Comparison of ENCODE assay signal across 20 mouse cellular contexts in the genomic region with DNA sequence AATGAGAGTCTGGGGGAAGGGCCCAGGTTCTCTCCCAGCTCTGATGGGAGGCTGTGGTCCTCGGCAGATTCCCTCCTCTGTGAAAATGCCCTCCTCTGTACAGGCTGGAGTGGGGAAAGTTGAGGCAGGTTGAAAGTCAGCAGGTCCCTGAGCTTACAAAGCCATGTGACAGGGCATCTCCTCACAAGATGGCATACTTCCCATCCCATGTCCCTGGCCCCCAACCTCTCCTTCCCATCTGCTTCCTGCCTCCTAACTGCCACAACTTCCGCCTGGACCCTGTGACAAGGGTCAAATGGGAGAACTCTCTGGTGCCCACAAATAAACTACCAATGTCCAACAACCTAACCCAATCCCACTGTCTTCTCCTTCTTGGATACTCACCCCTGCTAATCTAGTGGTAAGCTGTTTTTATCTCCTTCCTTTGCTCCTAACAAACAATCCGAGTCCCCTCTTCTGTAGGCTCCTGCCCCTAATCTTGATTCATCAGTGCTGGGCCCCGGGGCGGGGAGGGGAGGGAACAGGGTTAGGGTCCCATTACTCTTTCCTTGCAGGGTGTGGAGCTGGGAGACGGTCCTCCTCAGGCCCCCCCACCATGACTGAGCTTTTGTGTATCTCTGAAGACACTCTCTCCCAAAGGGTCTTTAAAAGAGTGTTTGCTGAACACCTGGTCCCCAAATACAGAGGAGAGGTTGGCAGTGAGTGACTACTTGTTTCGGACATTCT. TPM values are rescaled to one million over a fixed set of nuclear protein-coding genes. Genes with fewer than 3 reads are reported as not detected.
DNase-seq lines count a peak whose midpoint lies in the region; ATAC-seq and TF ChIP-seq lines count a peak whose summit lies in the region.
"Had no signal": no experiment of that assay in that cellular context is flagged by ENCODE, and none has a peak within 500 bp of the region (broad histone marks: within the 10 kb centered on the region; RNA-seq: fewer than 3 reads in every experiment).

No protein-coding gene starts in this region.

- no peak for TF ChIP-seq POLR2A in cerebellum, adult 2 months (IDR thresholded peaks at IDR 0.05; ENCODE audit: borderline replicate concordance, insufficient read depth, low read length)

- no peak for TF ChIP-seq CTCF in cerebellum, adult 2 months (IDR thresholded peaks at IDR 0.05; ENCODE audit: borderline replicate concordance, insufficient read depth, low read depth, low read length)

- 59% methylated on average over 7 of the region's 7 CpGs for WGBS in forebrain, embryonic 13.5 days
- 65% methylated on average over 7 of the region's 7 CpGs for WGBS in forebrain, embryonic 10.5 days
- 25% methylated on average over 7 of the region's 7 CpGs for WGBS in cerebellum, adult 2 months

- 0 out of 2 replicates have a peak overlapping the region, but pooled peaks have one; percentile 56 for H3K4me2 ChIP-seq in forebrain, embryonic 13.5 days

- H3K9me3 ChIP-seq in forebrain, embryonic 13.5 days (replicated peaks), result no peaks in the 10 kb centered on the region
- H3K9me3 ChIP-seq in forebrain, embryonic 10.5 days, result no peaks in the 10 kb centered on the region
- H3K9me3 ChIP-seq: embryonic facial prominence, embryonic 10.5 days; forebrain, embryonic 15.5 days; heart, embryonic 13.5 days; hindbrain, embryonic 12.5 days had no signal

- no peak overlapping the region for H3K4me3 ChIP-seq in forebrain, embryonic 13.5 days
- no peak overlapping the region for H3K4me3 ChIP-seq in forebrain, embryonic 10.5 days
- H3K4me3 ChIP-seq in cerebellum, adult 2 months (replicated peaks; ENCODE audit: insufficient read depth, low read depth, low read length), result peak overlapping the region; percentile 79

- H3K36me3 ChIP-seq in forebrain, embryonic 13.5 days (ENCODE audit: poor library complexity, severe bottlenecking), result peaks cover 15% of the 10 kb centered on the region
- H3K36me3 ChIP-seq in forebrain, embryonic 10.5 days (replicated peaks), result peaks cover 15% of the 10 kb centered on the region

- DNase-seq in forebrain, embryonic 10.5 days (ENCODE audit: extremely low spot score, low spot score), result no peak
- peak; percentile 69 to 80 for DNase-seq in cerebellum, adult 2 months
- DNase-seq in cerebellum, adult 9-11 months, result peak; percentile 84
- no peak for DNase-seq in thymus, postnatal 14 days
- no peak for DNase-seq in kidney, postnatal 4 days
- DNase-seq: adrenal gland, adult 2 months; adrenal gland, postnatal 25 days; gastrocnemius, postnatal 36 days; heart, adult 11 months; heart, postnatal 36 days had no signal

- no peak overlapping the region for H3K9ac ChIP-seq in forebrain, embryonic 13.5 days
- H3K9ac ChIP-seq: forebrain, embryonic 15.5 days had no signal

- no peak overlapping the region for H3K27ac ChIP-seq in forebrain, embryonic 13.5 days
- H3K27ac ChIP-seq in forebrain, embryonic 10.5 days, result no peak overlapping the region
- H3K27ac ChIP-seq in cerebellum, adult 2 months (ENCODE audit: insufficient read depth, low read length), result peak overlapping the region; percentile 99
- H3K27ac ChIP-seq: embryonic facial prominence, embryonic 10.5 days; forebrain, embryonic 15.5 days; heart, embryonic 13.5 days; hindbrain, embryonic 12.5 days had no signal

- ATAC-seq in forebrain, embryonic 13.5 days, result no peak
- ATAC-seq: forebrain, embryonic 15.5 days; hindbrain, embryonic 16.5 days; inflammation-experienced regulatory T-cells, adult 6 months; intestine, postnatal 0 days had no signal

- H3K4me1 ChIP-seq in forebrain, embryonic 13.5 days, result peaks cover 25% of the 10 kb centered on the region
- peaks cover 36% of the 10 kb centered on the region for H3K4me1 ChIP-seq in forebrain, embryonic 10.5 days
- peaks cover 47% of the 10 kb centered on the region for H3K4me1 ChIP-seq in cerebellum, adult 2 months (ENCODE audit: control insufficient read depth, insufficient read depth, low read length)

- peaks cover 97% of the 10 kb centered on the region for H3K27me3 ChIP-seq in forebrain, embryonic 13.5 days
- peaks cover 100% of the 10 kb centered on the region for H3K27me3 ChIP-seq in forebrain, embryonic 10.5 days (ENCODE audit: poor library complexity, severe bottlenecking)
- H3K27me3 ChIP-seq in cerebellum, adult 2 months (ENCODE audit: control insufficient read depth, insufficient read depth, low read length), result no peaks in the 10 kb centered on the region

RNA-seq across cellular contexts. Expression of gene Grin2c, which starts 2.7 kb away (rescaled TPM):
- polyA plus RNA-seq in forebrain, embryonic 13.5 days (2015; fragmentation: Nextera tagmentation; extraction: Ambion mirVana), result 0.04 TPM in 1 of 2 replicates, not detected in the other
- not detected in 2 replicates for polyA plus RNA-seq in forebrain, embryonic 10.5 days (2016; fragmentation: Nextera tagmentation; extraction: Ambion mirVana)
- 249 and 283 TPM in 2 replicates for polyA plus RNA-seq in cerebellum, adult 2 months (2012; rRNA removed)
- polyA plus RNA-seq: embryonic facial prominence, embryonic 14.5 days; heart, embryonic 13.5 days; heart, postnatal 0 days; inflammation-experienced regulatory T-cells, adult 6 months; intestine, postnatal 0 days had no signal

RNA-seq across cellular contexts. Expression of gene Fdxr, which starts 12.6 kb away (rescaled TPM):
- 19.7 and 20.5 TPM in 2 replicates for polyA plus RNA-seq in forebrain, embryonic 13.5 days (2015; fragmentation: Nextera tagmentation; extraction: Ambion mirVana)
- polyA plus RNA-seq in forebrain, embryonic 10.5 days (2016; fragmentation: Nextera tagmentation; extraction: Ambion mirVana), result 16.3 and 17.5 TPM in 2 replicates
- polyA plus RNA-seq in cerebellum, adult 2 months (2012; rRNA removed), result 53.5 and 56.8 TPM in 2 replicates

RNA-seq across cellular contexts. Expression of gene Fads6, which starts 33.2 kb away (rescaled TPM):
- 0.23 and 0.39 TPM in 2 replicates for polyA plus RNA-seq in forebrain, embryonic 13.5 days (2015; fragmentation: Nextera tagmentation; extraction: Ambion mirVana)
- 0.45 and 0.49 TPM in 2 replicates for polyA plus RNA-seq in forebrain, embryonic 10.5 days (2016; fragmentation: Nextera tagmentation; extraction: Ambion mirVana)
- 57.3 and 63.7 TPM in 2 replicates for polyA plus RNA-seq in cerebellum, adult 2 months (2012; rRNA removed)

RNA-seq across cellular contexts. Expression of gene Otop2, which starts 42.7 kb away (rescaled TPM):
- polyA plus RNA-seq in forebrain, embryonic 13.5 days (2015; fragmentation: Nextera tagmentation; extraction: Ambion mirVana), result not detected in 2 replicates
- polyA plus RNA-seq in forebrain, embryonic 10.5 days (2016; fragmentation: Nextera tagmentation; extraction: Ambion mirVana), result 0.12 TPM in 1 of 2 replicates, not detected in the other
- polyA plus RNA-seq in cerebellum, adult 2 months (2012; rRNA removed), result 0.65 and 0.97 TPM in 2 replicates
- polyA plus RNA-seq: adrenal gland, adult 2 months; embryonic facial prominence, embryonic 10.5 days; embryonic facial prominence, embryonic 14.5 days; forebrain, embryonic 15.5 days; heart, embryonic 13.5 days; heart, postnatal 0 days; hindbrain, embryonic 12.5 days; inflammation-experienced regulatory T-cells, adult 6 months had no signal

RNA-seq across cellular contexts. Expression of gene Ush1g, which starts 57.5 kb away (rescaled TPM):
- polyA plus RNA-seq in forebrain, embryonic 13.5 days (2015; fragmentation: Nextera tagmentation; extraction: Ambion mirVana), result not detected in 2 replicates
- polyA plus RNA-seq in forebrain, embryonic 10.5 days (2016; fragmentation: Nextera tagmentation; extraction: Ambion mirVana), result 0.05 TPM in 1 of 2 replicates, not detected in the other
- 1.4 TPM in 2 replicates for polyA plus RNA-seq in cerebellum, adult 2 months (2012; rRNA removed)
- polyA plus RNA-seq: embryonic facial prominence, embryonic 14.5 days; hindbrain, embryonic 12.5 days; inflammation-experienced regulatory T-cells, adult 6 months had no signal

Comparison
In these comparisons a context has a peak if more than half of its experiments do, and no peak if none do; other contexts are left out.
1. DNase-seq: peak in cerebellum, adult 2 months (2 of 2) and cerebellum, adult 9-11 months (single experiment); none in forebrain, embryonic 10.5 days (single experiment), thymus, postnatal 14 days (single experiment) and kidney, postnatal 4 days (0 of 2).
2. RNA of gene Grin2c, which starts 2.7 kb away (polyA plus RNA-seq): 249 to 283 TPM in cerebellum, adult 2 months; 0.04 TPM in forebrain, embryonic 13.5 days and not detected in forebrain, embryonic 10.5 days; every median in the first group is over 100 times any median in the second.
3. RNA of gene Fads6, which starts 33.2 kb away (polyA plus RNA-seq): 57.3 to 63.7 TPM in cerebellum, adult 2 months; 0.45 to 0.49 TPM in forebrain, embryonic 10.5 days and 0.23 to 0.39 TPM in forebrain, embryonic 13.5 days; every median in the first group is over 10 times any median in the second.